In genomic region chr13:93102340-93103090, GRCm38 (mm10) we compare ENCODE assay signal across 29 mouse cellular contexts. TPM values are rescaled to one million over a fixed set of nuclear protein-coding genes. Genes with fewer than 3 reads are reported as not detected.
DNase-seq lines count a peak whose midpoint lies in the region; ATAC-seq and TF ChIP-seq lines count a peak whose summit lies in the region.
"Had no signal": no experiment of that assay in that cellular context is flagged by ENCODE, and none has a peak within 500 bp of the region (broad histone marks: within the 10 kb centered on the region; RNA-seq: fewer than 3 reads in every experiment).

No protein-coding gene starts in this region.

- H3K27ac ChIP-seq in heart, postnatal 0 days (ENCODE audit: low read depth) = no peak overlapping the region
- H3K27ac ChIP-seq in neural tube, embryonic 15.5 days (replicated peaks) = no peak overlapping the region
- H3K27ac ChIP-seq: embryonic facial prominence, embryonic 10.5 days; embryonic facial prominence, embryonic 13.5 days; forebrain, embryonic 12.5 days; forebrain, embryonic 15.5 days; heart, embryonic 15.5 days; hindbrain, embryonic 12.5 days; hindbrain, embryonic 15.5 days; intestine, embryonic 15.5 days had no signal

- 69% methylated on average over 4 of the region's 4 CpGs for WGBS in heart, postnatal 0 days
- 62% methylated on average over 4 of the region's 4 CpGs for WGBS in neural tube, embryonic 15.5 days

- H3K4me1 ChIP-seq in heart, postnatal 0 days (ENCODE audit: control insufficient read depth, insufficient read depth) = no peaks in the 10 kb centered on the region
- H3K4me1 ChIP-seq in neural tube, embryonic 15.5 days = no peaks in the 10 kb centered on the region
- H3K4me1 ChIP-seq: embryonic facial prominence, embryonic 10.5 days; embryonic facial prominence, embryonic 13.5 days; forebrain, embryonic 12.5 days; forebrain, embryonic 15.5 days; heart, embryonic 15.5 days; hindbrain, embryonic 12.5 days; hindbrain, embryonic 15.5 days; intestine, embryonic 15.5 days had no signal

- DNase-seq in frontal cortex, postnatal 10 days (ENCODE audit: low spot score in 2 of 2) = no peak
- DNase-seq in heart, postnatal 0 days (ENCODE audit: low spot score) = peak; percentile 29
- no peak for DNase-seq in heart, postnatal 4 days
- peak; percentile 5 for DNase-seq in neural tube, embryonic 10.5 days (ENCODE audit: extremely low spot score, low spot score)
- DNase-seq in ZHBTc4 (ENCODE audit: low read depth, low spot score) = peak; percentile 68
- DNase-seq in left cerebral cortex, adult 18-20 months (ENCODE audit: low spot score in 2 of 2) = no peak
- DNase-seq: adrenal gland, adult 2 months; adrenal gland, postnatal 14 days; cerebellum, adult 11-12 months; cerebellum, adult 8-10 months; cerebellum, postnatal 10 days; cerebellum, postnatal 36 days; embryo, embryonic 11 days; gastrocnemius, postnatal 25 days; heart, postnatal 14 days; kidney, adult 11 months had no signal

- TF ChIP-seq EP300 in heart, postnatal 0 days (IDR thresholded peaks at IDR 0.05; ENCODE audit: low read depth) = no peak

- no peak overlapping the region for H3K9ac ChIP-seq in heart, postnatal 0 days (replicated peaks; ENCODE audit: low read depth, low read length)
- H3K9ac ChIP-seq in neural tube, embryonic 15.5 days (replicated peaks) = no peak overlapping the region
- H3K9ac ChIP-seq: embryonic facial prominence, embryonic 13.5 days; forebrain, embryonic 12.5 days; forebrain, embryonic 15.5 days; heart, embryonic 15.5 days; hindbrain, embryonic 12.5 days; hindbrain, embryonic 15.5 days; intestine, embryonic 15.5 days had no signal

- H3K4me2 ChIP-seq in heart, postnatal 0 days (ENCODE audit: low read depth, low read length) = no peak overlapping the region
- no peak overlapping the region for H3K4me2 ChIP-seq in neural tube, embryonic 15.5 days
- H3K4me2 ChIP-seq: embryonic facial prominence, embryonic 13.5 days; forebrain, embryonic 12.5 days; forebrain, embryonic 15.5 days; heart, embryonic 11.5 days; heart, embryonic 15.5 days; hindbrain, embryonic 12.5 days; hindbrain, embryonic 15.5 days; intestine, embryonic 15.5 days had no signal

- TF ChIP-seq CTCF in heart, postnatal 0 days (IDR thresholded peaks at IDR 0.05; ENCODE audit: low read depth) = no peak

- H3K27me3 ChIP-seq in heart, postnatal 0 days (ENCODE audit: control insufficient read depth, insufficient read depth, low read length) = no peaks in the 10 kb centered on the region
- H3K27me3 ChIP-seq in neural tube, embryonic 15.5 days (replicated peaks) = no peaks in the 10 kb centered on the region
- H3K27me3 ChIP-seq: embryonic facial prominence, embryonic 13.5 days; forebrain, embryonic 12.5 days; forebrain, embryonic 15.5 days; heart, embryonic 15.5 days; hindbrain, embryonic 12.5 days; hindbrain, embryonic 15.5 days; intestine, embryonic 15.5 days had no signal

- ATAC-seq in frontal cortex, adult (ENCODE audit: low TSS enrichment) = peak; percentile 55; the same call in 1 of the 2 replicates
- ATAC-seq in heart, postnatal 0 days (ENCODE audit: insufficient read depth, low read depth) = peak; percentile 36; the same call in 1 of the 2 replicates
- ATAC-seq in neural tube, embryonic 15.5 days (ENCODE audit: low FRiP score) = no peak
- ATAC-seq: forebrain, embryonic 15.5 days; intestine, embryonic 15.5 days had no signal

- H3K36me3 ChIP-seq in heart, postnatal 0 days (replicated peaks; ENCODE audit: control insufficient read depth, insufficient read depth, low read length) = peaks cover 6% of the 10 kb centered on the region; the same call in 1 of the 2 replicates
- no peaks in the 10 kb centered on the region for H3K36me3 ChIP-seq in neural tube, embryonic 15.5 days
- H3K36me3 ChIP-seq: embryonic facial prominence, embryonic 10.5 days; embryonic facial prominence, embryonic 13.5 days; forebrain, embryonic 12.5 days; forebrain, embryonic 15.5 days; heart, embryonic 15.5 days; hindbrain, embryonic 12.5 days; hindbrain, embryonic 15.5 days; intestine, embryonic 15.5 days had no signal

- H3K4me3 ChIP-seq in heart, postnatal 0 days (ENCODE audit: low read depth, low read length) = no peak overlapping the region
- H3K4me3 ChIP-seq in neural tube, embryonic 15.5 days (replicated peaks) = no peak overlapping the region
- H3K4me3 ChIP-seq: embryonic facial prominence, embryonic 10.5 days; embryonic facial prominence, embryonic 13.5 days; erythroblast, embryonic 14.5 days; forebrain, embryonic 12.5 days; forebrain, embryonic 15.5 days; heart, embryonic 15.5 days; hindbrain, embryonic 12.5 days; hindbrain, embryonic 15.5 days; intestine, embryonic 15.5 days had no signal

- H3K9me3 ChIP-seq in heart, postnatal 0 days (replicated peaks; ENCODE audit: control insufficient read depth, low read length) = no peaks in the 10 kb centered on the region
- H3K9me3 ChIP-seq in neural tube, embryonic 15.5 days (replicated peaks) = no peaks in the 10 kb centered on the region
- H3K9me3 ChIP-seq: embryonic facial prominence, embryonic 10.5 days; embryonic facial prominence, embryonic 13.5 days; forebrain, embryonic 12.5 days; forebrain, embryonic 15.5 days; heart, embryonic 15.5 days; hindbrain, embryonic 12.5 days; hindbrain, embryonic 15.5 days; intestine, embryonic 15.5 days had no signal

RNA-seq across cellular contexts. Expression of gene Cmya5, which starts 42.0 kb away (rescaled TPM):
- total RNA-seq in heart, postnatal 0 days (2014; rRNA removed; ENCODE audit: low replicate concordance) = 30.7 and 34.6 TPM in 2 replicates
- polyA plus RNA-seq in heart, postnatal 0 days (2015; fragmentation: Nextera tagmentation; extraction: Ambion mirVana) = 7.3 and 8.3 TPM in 2 replicates
- 10 to 100 TPM; 76.0 to 82.2 TPM for total RNA-seq in heart, postnatal 4 days (2021)
- polyA plus RNA-seq in neural tube, embryonic 15.5 days (2015; fragmentation: Nextera tagmentation; extraction: Ambion mirVana) = 0.19 and 0.20 TPM in 2 replicates
- 1 to 10 TPM; 4.7 to 5.3 TPM for total RNA-seq in left cerebral cortex, adult 18-20 months (2021)
- total RNA-seq: granulocyte monocyte progenitor cell, adult 5-6 weeks had no signal
- polyA plus RNA-seq: erythroblast, embryonic 14.5 days had no signal

Comparison
In these comparisons a context has a peak if more than half of its experiments do, and no peak if none do; other contexts are left out.
1. DNase-seq: peak in heart, postnatal 0 days (single experiment), neural tube, embryonic 10.5 days (single experiment) and ZHBTc4 (single experiment); none in frontal cortex, postnatal 10 days (0 of 2), heart, postnatal 4 days (single experiment) and left cerebral cortex, adult 18-20 months (0 of 2).